Mouse (Mus musculus): ENCODE data around the gene Wdr76. TPM values are rescaled to one million over a fixed set of nuclear protein-coding genes. Genes with fewer than 3 reads are reported as not detected.
A peak's percentile ranks its signal among the peaks of the same experiment; 100 is the strongest.
"Not testable (repeated sequence)": the region's sequence is repeated elsewhere in the genome, so short reads cannot be mapped to it uniquely, and the experiment has no call there.

Gene Wdr76
- polyA plus RNA-seq (2016; fragmentation: Nextera tagmentation; extraction: Ambion mirVana) = 15.5 and 15.7 TPM in 2 replicates

GRCm38 (mm10) chr2:121505942-121506882, at the start of gene Wdr76, which contains the start of gene Mfap1a:
Wdr76 (plus strand) TSS chr2:121506723.
Mfap1a (minus strand) TSS chr2:121506665.
- ATAC-seq (ENCODE audit: low FRiP score) = peak; percentile 93
- peak within 1 kb of the TSS; percentile 64 for H3K9ac ChIP-seq
- peak within 1 kb of the TSS; percentile 58 for H3K4me3 ChIP-seq (replicated peaks)
- H3K4me2 ChIP-seq = peak within 1 kb of the TSS; percentile 64
- peak within 1 kb of the TSS; percentile 66; the same call in 1 of the 2 replicates for H3K27ac ChIP-seq
- H3K9me3 ChIP-seq; H3K36me3 ChIP-seq (replicated peaks); H3K27me3 ChIP-seq: not testable (repeated sequence)
- peaks cover 21% of the 10 kb centered on the region for H3K4me1 ChIP-seq
- WGBS = 4% methylated on average over 40 of the region's 42 CpGs

GRCm38 (mm10) chr2:121460071-121460470, 46.5 kb upstream of the Wdr76 start:
- no peak for ATAC-seq (ENCODE audit: low FRiP score)
- H3K9ac ChIP-seq = no peak overlapping the region

DNA sequence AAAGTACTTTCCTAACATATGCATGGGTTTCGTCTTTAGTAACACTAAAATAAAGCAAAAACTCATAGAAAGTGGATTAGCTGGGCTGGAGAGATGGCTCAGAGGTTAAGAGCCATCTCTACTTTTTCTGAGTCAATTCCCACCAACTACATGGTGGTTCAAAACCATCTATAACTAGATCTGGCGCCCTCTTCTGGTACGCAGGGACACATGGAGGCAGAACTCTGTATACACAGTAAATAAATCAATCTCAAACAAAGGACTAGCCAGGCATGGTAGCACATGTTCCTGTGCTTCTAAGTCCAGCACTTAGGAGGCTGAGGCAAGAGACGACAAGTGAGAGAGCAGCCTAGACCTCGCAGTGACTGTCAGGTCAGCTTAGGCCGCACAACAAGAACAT, 37.5 kb upstream of the Wdr76 start:
- not testable (repeated sequence) for H3K9ac ChIP-seq; H3K4me3 ChIP-seq (replicated peaks)
- WGBS = 82% methylated on average over 2 of the region's 6 CpGs

More at GRCm38 (mm10) chr2:121460071-121460470, 46.5 kb upstream of the Wdr76 start:
- 62% methylated on average over 2 of the region's 2 CpGs for WGBS
- H3K27me3 ChIP-seq = no peaks in the 10 kb centered on the region
- no peak overlapping the region for H3K27ac ChIP-seq
- H3K4me1 ChIP-seq = peaks cover 11% of the 10 kb centered on the region
- peaks cover 26% of the 10 kb centered on the region for H3K36me3 ChIP-seq (replicated peaks)
- H3K9me3 ChIP-seq = no peaks in the 10 kb centered on the region
- H3K4me3 ChIP-seq (replicated peaks) = no peak overlapping the region
- H3K4me2 ChIP-seq = no peak overlapping the region

DNA sequence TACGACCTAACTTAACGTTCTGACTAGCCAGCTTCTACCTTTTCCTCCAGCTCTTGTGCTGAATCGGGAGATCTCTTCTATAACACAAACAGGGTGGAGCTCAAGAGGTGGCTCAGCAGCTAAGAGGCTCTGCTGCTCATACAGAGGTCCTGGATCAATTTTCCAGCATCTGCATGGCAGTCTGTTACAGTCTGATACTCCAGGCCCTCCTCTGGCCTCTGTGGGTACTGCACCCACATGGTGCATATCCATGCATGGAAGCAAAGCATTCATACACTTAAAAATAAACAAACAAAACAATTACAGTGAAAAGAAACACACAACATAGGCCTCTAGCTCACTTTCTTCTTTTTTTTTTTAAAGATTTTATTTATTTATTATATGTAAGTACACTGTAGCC, 33.7 kb upstream of the Wdr76 start:
- H3K36me3 ChIP-seq (replicated peaks); H3K9ac ChIP-seq; H3K27me3 ChIP-seq; H3K9me3 ChIP-seq; H3K4me2 ChIP-seq; H3K4me3 ChIP-seq (replicated peaks); H3K27ac ChIP-seq; ATAC-seq (ENCODE audit: low FRiP score); H3K4me1 ChIP-seq: not testable (repeated sequence)
- 98% methylated on average over 3 of the region's 3 CpGs for WGBS

More for the DNA sequence above, 37.5 kb upstream of the Wdr76 start:
- not testable (repeated sequence) for H3K4me2 ChIP-seq; H3K4me1 ChIP-seq; H3K9me3 ChIP-seq; H3K27ac ChIP-seq; ATAC-seq (ENCODE audit: low FRiP score); H3K36me3 ChIP-seq (replicated peaks); H3K27me3 ChIP-seq

DNA sequence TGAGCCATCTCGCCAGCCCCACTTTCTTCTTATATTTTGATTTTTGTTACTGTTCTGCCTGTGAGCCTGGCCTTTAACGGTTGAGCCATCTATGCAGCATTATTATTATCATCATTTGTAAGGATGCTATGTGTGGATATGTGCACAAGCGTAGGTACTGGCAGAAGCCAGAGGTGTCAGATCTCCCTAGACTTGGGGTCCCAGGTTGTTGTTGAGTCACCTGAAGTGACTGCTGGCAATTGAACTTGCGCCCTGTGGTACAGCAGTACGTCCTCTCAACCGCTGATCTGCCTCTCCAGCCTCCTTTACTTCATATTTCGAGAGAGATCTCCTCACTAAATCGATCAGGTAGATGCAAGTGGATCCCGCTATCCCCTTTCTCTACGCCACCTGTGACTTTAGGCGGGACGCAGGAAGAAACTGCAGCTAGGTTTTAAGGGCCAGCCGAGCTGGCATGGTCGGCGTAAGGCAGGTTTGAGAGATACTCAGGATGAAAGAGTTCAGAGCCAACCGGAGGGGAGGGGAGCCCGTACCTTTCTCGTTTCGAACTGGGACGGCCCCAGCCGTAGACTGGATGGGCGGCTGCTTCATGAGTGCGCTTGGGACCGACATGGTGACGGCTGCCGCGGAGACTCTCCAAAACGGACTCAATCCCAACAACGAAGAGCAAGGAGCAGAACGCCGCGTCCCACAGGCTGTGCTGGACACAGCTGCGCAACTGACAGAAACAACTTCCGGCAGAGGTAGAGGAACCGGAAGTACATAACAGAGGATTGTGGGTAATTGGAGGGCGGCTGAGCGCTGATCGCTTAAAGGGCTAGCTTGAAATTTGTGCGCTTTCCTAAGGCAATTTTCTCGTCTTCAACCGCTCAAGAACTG, 33.0 kb upstream of the Wdr76 start, which contains the start of gene Mfap1b:
TSS of gene Mfap1b (minus strand) at position 767 of the 879 bp plus-strand sequence.
- peak within 1 kb of the TSS; percentile 62 for H3K4me3 ChIP-seq (replicated peaks)
- not testable (repeated sequence) for H3K9me3 ChIP-seq; H3K36me3 ChIP-seq (replicated peaks); H3K27me3 ChIP-seq; H3K4me1 ChIP-seq
- H3K27ac ChIP-seq = 0 out of 2 replicates have a peak within 1 kb of the TSS, but pooled peaks have one; percentile 54
- peak within 1 kb of the TSS; percentile 62 for H3K9ac ChIP-seq
- peak within 1 kb of the TSS; percentile 72 for H3K4me2 ChIP-seq
- 6% methylated on average over 41 of the region's 41 CpGs for WGBS
- peak; percentile 95 for ATAC-seq (ENCODE audit: low FRiP score)

DNA sequence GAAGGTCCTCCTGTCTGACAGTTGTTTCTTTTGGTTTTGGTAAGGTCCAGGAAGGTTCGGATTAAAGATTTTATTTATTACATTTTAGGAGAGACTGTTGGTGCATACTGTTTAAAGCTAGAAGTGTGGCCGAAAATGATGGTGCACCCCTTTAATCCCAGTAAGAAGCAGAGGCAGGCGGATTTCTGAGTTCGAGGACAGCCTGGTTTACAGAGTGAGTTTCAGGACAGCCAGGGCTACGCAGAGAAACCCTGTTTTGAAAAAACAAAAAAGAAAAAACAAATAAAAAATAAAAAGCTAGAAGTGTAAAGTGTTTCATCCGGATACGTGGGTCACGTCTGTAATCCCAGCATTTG, 32.4 kb upstream of the Wdr76 start:
- 0 out of 2 replicates have a peak, but pooled peaks cover 5% of the 10 kb centered on the region for H3K36me3 ChIP-seq (replicated peaks)
- peak overlapping the region; percentile 62 for H3K9ac ChIP-seq
- H3K9me3 ChIP-seq = no peaks in the 10 kb centered on the region
- H3K4me1 ChIP-seq = peaks cover 3% of the 10 kb centered on the region; the same call in 1 of the 2 replicates
- no peaks in the 10 kb centered on the region for H3K27me3 ChIP-seq
- peak overlapping the region; percentile 72 for H3K4me2 ChIP-seq
- H3K4me3 ChIP-seq (replicated peaks) = peak overlapping the region; percentile 62
- H3K27ac ChIP-seq = 0 out of 2 replicates have a peak overlapping the region, but pooled peaks have one; percentile 54
- no peak; the same call in 1 of the 2 replicates for ATAC-seq (ENCODE audit: low FRiP score)
- 40% methylated on average over 8 of the region's 8 CpGs for WGBS

DNA sequence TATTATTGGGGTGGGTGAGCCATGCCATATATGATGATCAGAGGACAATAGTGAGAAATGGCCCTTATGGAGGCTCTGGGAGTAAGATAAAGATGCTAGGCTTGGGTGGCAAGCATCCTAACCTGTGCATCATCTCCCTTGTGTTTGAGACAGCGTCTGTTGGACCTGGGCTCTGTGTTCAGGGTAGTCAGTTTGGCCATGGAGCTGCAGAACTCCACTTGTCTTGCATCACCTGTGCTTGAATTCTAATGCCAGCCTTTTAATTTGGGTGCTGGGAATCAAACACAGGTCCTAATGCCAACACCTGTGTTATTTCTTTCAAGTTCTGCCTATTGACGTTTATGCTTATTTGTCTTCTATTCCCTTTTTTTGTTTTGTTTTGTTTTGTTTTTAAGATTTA, 31.2 kb upstream of the Wdr76 start:
- H3K4me1 ChIP-seq = not testable (repeated sequence)

DNA sequence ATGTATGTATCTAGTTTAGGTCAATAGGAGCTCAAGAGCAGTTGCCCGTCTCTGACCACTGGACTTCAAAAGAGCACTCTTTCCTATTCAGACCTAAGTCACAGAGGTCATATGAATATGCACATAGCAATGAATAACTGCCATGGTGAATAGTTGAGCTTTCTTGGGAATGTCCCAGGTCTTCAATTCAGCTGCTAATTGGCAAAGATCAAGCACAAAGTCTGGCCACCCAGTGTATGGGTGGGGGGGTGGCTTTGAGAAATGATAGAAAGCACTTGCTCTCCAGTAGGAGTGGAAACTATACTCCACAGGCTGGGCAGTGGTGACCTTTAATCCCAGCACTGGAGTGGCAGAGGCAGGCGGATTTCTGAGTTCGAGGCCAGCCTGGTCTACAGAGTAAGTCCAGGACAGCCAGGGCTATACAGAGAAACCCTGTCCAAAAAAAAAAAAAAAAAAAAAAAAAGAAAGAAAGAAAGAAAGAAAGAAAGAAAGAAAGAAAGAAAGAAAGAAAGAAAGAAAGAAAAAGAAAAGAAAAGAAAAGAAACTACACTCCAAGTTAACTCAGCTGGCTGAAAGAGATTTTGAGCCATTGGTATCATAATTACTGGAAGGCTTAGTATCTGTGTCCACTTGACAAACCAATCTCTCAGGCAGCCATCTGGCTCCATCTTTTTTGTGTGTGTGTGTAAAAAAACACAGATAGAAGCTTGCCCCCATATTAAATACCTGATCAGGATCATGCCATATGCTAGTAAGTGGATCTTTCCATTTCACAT, 28.8 kb upstream of the Wdr76 start:
- Histone ChIP-seq H3K27me3 (no peaks in the 10 kb centered on the region), H3K4me2 (no peak overlapping the region), H3K36me3 (replicated peaks) (no peaks in the 10 kb centered on the region), H3K4me3 (replicated peaks) (no peak overlapping the region), H3K27ac (no peak overlapping the region), H3K4me1 (peaks cover 3% of the 10 kb centered on the region; the same call in 1 of the 2 replicates), H3K9ac (no peak overlapping the region), H3K9me3 (no peaks in the 10 kb centered on the region)
- no peak for ATAC-seq (ENCODE audit: low FRiP score)
- WGBS = 86% methylated on average over 3 of the region's 3 CpGs

More for the DNA sequence above, 31.2 kb upstream of the Wdr76 start:
- 98% methylated on average over 2 of the region's 2 CpGs for WGBS
- not testable (repeated sequence) for H3K4me2 ChIP-seq; H3K27ac ChIP-seq; H3K9ac ChIP-seq; H3K36me3 ChIP-seq (replicated peaks); H3K27me3 ChIP-seq; ATAC-seq (ENCODE audit: low FRiP score); H3K4me3 ChIP-seq (replicated peaks); H3K9me3 ChIP-seq

- H3K4me2 ChIP-seq = no peak overlapping the region
- no peaks in the 10 kb centered on the region for H3K27me3 ChIP-seq
- ATAC-seq (ENCODE audit: low FRiP score) = no peak
- H3K9me3 ChIP-seq = no peaks in the 10 kb centered on the region
- H3K9ac ChIP-seq = no peak overlapping the region
- no peaks in the 10 kb centered on the region for H3K36me3 ChIP-seq (replicated peaks)
- H3K27ac ChIP-seq = no peak overlapping the region
- H3K4me1 ChIP-seq = peaks cover 7% of the 10 kb centered on the region; the same call in 1 of the 2 replicates
- WGBS = 66% methylated on average over 3 of the region's 3 CpGs
- no peak overlapping the region for H3K4me3 ChIP-seq (replicated peaks)
Observed at GRCm38 (mm10) chr2:121480498-121480897, 26.0 kb upstream of the Wdr76 start.

DNA sequence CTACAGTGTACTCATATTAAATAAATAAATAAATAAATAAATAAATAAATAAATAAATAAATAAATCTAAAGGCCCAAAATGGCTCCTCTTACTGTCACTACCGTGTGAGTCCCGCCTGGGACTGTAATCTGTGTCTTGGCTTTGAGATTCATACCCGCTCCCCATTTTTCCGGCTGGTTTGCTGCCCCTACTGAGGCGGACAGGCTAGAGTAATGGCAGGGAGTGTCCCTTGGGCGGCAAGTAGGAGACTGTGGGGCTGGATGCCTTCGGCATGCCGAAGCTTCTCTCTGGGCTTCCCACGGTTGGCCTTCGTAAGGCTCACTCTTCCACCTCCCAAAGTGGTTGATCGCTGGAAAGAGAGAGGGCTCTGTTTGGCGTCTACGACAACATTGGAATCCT, 25.6 kb upstream of the Wdr76 start:
- not testable (repeated sequence) for H3K9ac ChIP-seq; ATAC-seq (ENCODE audit: low FRiP score); H3K4me3 ChIP-seq (replicated peaks); H3K27me3 ChIP-seq; H3K4me1 ChIP-seq; H3K36me3 ChIP-seq (replicated peaks); H3K9me3 ChIP-seq; H3K27ac ChIP-seq; H3K4me2 ChIP-seq
- WGBS = 88% methylated on average over 13 of the region's 13 CpGs

DNA sequence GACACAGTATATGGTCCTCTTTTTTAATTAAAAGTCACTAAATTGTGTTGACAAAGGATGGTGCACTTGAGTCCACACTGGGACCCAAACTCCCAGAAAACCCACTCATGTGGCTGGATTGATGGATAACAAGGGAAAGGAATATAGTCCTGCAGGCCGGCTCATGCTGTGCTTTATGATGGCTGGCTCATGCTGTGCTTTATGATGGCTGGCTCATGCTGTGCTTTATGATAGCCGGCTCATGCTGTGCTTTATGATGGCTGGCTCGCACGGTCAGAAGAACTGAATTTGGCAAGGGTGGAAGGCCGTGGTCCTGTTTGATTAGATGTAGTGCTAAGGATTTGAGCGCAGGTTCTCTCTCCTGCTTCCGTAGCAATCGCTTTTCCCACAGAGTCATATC, 22.9 kb upstream of the Wdr76 start:
- Histone ChIP-seq H3K9ac (no peak overlapping the region), H3K4me1 (peaks cover 7% of the 10 kb centered on the region; the same call in 1 of the 2 replicates), H3K27ac (peak overlapping the region; percentile 43; the same call in 1 of the 2 replicates), H3K27me3 (no peaks in the 10 kb centered on the region), H3K9me3 (no peaks in the 10 kb centered on the region), H3K4me3 (replicated peaks) (no peak overlapping the region), H3K4me2 (peak overlapping the region; percentile 17; the same call in 1 of the 2 replicates), H3K36me3 (replicated peaks) (no peaks in the 10 kb centered on the region)
- 32% methylated on average over 8 of the region's 8 CpGs for WGBS
- no peak for ATAC-seq (ENCODE audit: low FRiP score)

Measured in forebrain, embryonic 12.5 days (tissue).